Mouse (Mus musculus): ENCODE results near the gene Chit1.

- TF ChIP-seq CTCF (IDR thresholded peaks at IDR 0.05; ENCODE audit: borderline replicate concordance, extremely low read depth, insufficient read depth, insufficient read length) (no peak), POLR2A (IDR thresholded peaks at IDR 0.05; ENCODE audit: borderline replicate concordance, extremely low read depth, insufficient read depth, insufficient read length, poor library complexity, severe bottlenecking) (no peak)
These were observed 50.4 kb downstream of the Chit1 start for GRCm38 (mm10) chr1:134161399-134161798.
